Mouse (Mus musculus) ES-E14 (cell line): ENCODE results near the gene Dnmbp.
A peak's percentile ranks its signal among the peaks of the same experiment; 100 is the strongest.

Experiments used
- CHD2 ChIP-seq: IDR thresholded peaks from 2 replicates; pipeline ENCODE4 v1.6.1; 2014; ENCODE audit warnings: mild to moderate bottlenecking, low read depth, low read length, inconsistent platforms
- HCFC1 ChIP-seq: IDR thresholded peaks from 2 replicates; pipeline ENCODE4 v1.6.1; 2012; ENCODE audit warnings: low read length, inconsistent platforms, borderline replicate concordance; ENCODE audit not compliant: insufficient read depth
- MAFK ChIP-seq: IDR thresholded peaks from 2 replicates; pipeline ENCODE4 v1.6.1; 2014; ENCODE audit warnings: mild to moderate bottlenecking, low read depth, low read length, inconsistent platforms; ENCODE audit not compliant: insufficient read depth
- ZNF384 ChIP-seq: IDR thresholded peaks from 2 replicates; pipeline ENCODE4 v1.6.1; 2012; ENCODE audit warnings: low read depth, low read length, inconsistent platforms

- peak; percentile 27; the same call in 1 of the 2 replicates for TF ChIP-seq HCFC1
- TF ChIP-seq CHD2: no peak
- TF ChIP-seq ZNF384: no peak
- no peak for TF ChIP-seq MAFK
Observed at GRCm38 (mm10) chr19:43986069-43986794, 46.2 kb upstream of the Dnmbp start, which contains the start of gene Cpn1.
